Mouse (Mus musculus): ENCODE measurements at regions not wholly inside any gene's neighbourhood (a gene's known extent, or its start where the extent isn't known, plus 50 kb on each side); places are given as distances from the start of the nearest gene placed in this dataset.
A peak's percentile ranks its signal among the peaks of the same experiment; 100 is the strongest.

GRCm38 (mm10) chr5:46278190-46278589 lies 420.8 kb upstream of the Lcorl start:
- DNase-seq (ENCODE audit: low spot score in 2 of 2), result no peak

GRCm38 (mm10) chr5:46256730-46257129 lies 399.3 kb upstream of the Lcorl start:
- no peak for DNase-seq (ENCODE audit: low spot score in 2 of 2)

- no peak for DNase-seq (ENCODE audit: low spot score in 2 of 2)
These were observed 396.5 kb upstream of the Lcorl start for GRCm38 (mm10) chr5:46253940-46254339.

GRCm38 (mm10) chr5:46235364-46236067 lies 378.1 kb upstream of the Lcorl start:
- DNase-seq (ENCODE audit: low spot score in 2 of 2), result no peak

- no peak for DNase-seq (ENCODE audit: low spot score in 2 of 2)
These were observed 375.4 kb upstream of the Lcorl start for GRCm38 (mm10) chr5:46232780-46233179.

- no peak for DNase-seq (ENCODE audit: low spot score in 2 of 2)
These were observed 371.3 kb upstream of the Lcorl start for GRCm38 (mm10) chr5:46228667-46229066.

- no peak for DNase-seq (ENCODE audit: low spot score in 2 of 2)
These were observed 355.5 kb upstream of the Lcorl start for GRCm38 (mm10) chr5:46212845-46213468.

- no peak for DNase-seq (ENCODE audit: low spot score in 2 of 2)
These were observed 351.7 kb upstream of the Lcorl start for GRCm38 (mm10) chr5:46209076-46209475.

GRCm38 (mm10) chr5:46203744-46204143 lies 346.3 kb upstream of the Lcorl start:
- DNase-seq (ENCODE audit: low spot score in 2 of 2), result no peak

- no peak for DNase-seq (ENCODE audit: low spot score in 2 of 2)
These were observed 345.0 kb upstream of the Lcorl start for GRCm38 (mm10) chr5:46202457-46202772.

GRCm38 (mm10) chr5:46201639-46202456 lies 344.4 kb upstream of the Lcorl start:
- DNase-seq (ENCODE audit: low spot score in 2 of 2), result no peak

- no peak for DNase-seq (ENCODE audit: low spot score in 2 of 2)
These were observed 329.5 kb upstream of the Lcorl start for GRCm38 (mm10) chr5:46186908-46187307.

GRCm38 (mm10) chr5:46182157-46182556 lies 324.7 kb upstream of the Lcorl start:
- DNase-seq (ENCODE audit: low spot score in 2 of 2), result no peak

GRCm38 (mm10) chr5:46172315-46172714 lies 314.9 kb upstream of the Lcorl start:
- DNase-seq (ENCODE audit: low spot score in 2 of 2), result no peak

GRCm38 (mm10) chr5:46160774-46161173 lies 303.4 kb upstream of the Lcorl start:
- DNase-seq (ENCODE audit: low spot score in 2 of 2), result no peak

- no peak for DNase-seq (ENCODE audit: low spot score in 2 of 2)
These were observed 294.6 kb upstream of the Lcorl start for GRCm38 (mm10) chr5:46151973-46152372.

- peak; percentile 18 to 31 for DNase-seq (ENCODE audit: low spot score in 2 of 2)
These were observed 293.4 kb upstream of the Lcorl start for GRCm38 (mm10) chr5:46150825-46151224.

- no peak for DNase-seq (ENCODE audit: low spot score in 2 of 2)
These were observed 292.6 kb upstream of the Lcorl start for GRCm38 (mm10) chr5:46149851-46150615.

GRCm38 (mm10) chr5:46139024-46139423 lies 281.6 kb upstream of the Lcorl start:
- DNase-seq (ENCODE audit: low spot score in 2 of 2), result no peak

- no peak for DNase-seq (ENCODE audit: low spot score in 2 of 2)
These were observed 280.3 kb upstream of the Lcorl start for GRCm38 (mm10) chr5:46137695-46138094.

- DNase-seq (ENCODE audit: low spot score in 2 of 2), result no peak
These were observed 250.6 kb upstream of the Lcorl start for GRCm38 (mm10) chr5:46108020-46108419.

GRCm38 (mm10) chr5:46103350-46103749 lies 245.9 kb upstream of the Lcorl start:
- DNase-seq (ENCODE audit: low spot score in 2 of 2), result no peak
